Mouse (Mus musculus) CH12.LX (cell line): ENCODE measurements around the gene Fbxo44. TPM values are rescaled to one million over a fixed set of nuclear protein-coding genes. Genes with fewer than 3 reads are reported as not detected.

Experiments
- DNase-seq: peaks from one replicate; pipeline ENCODE4 v3.0.0-alpha.2; 2013; ENCODE audit errors: extremely low read depth
- H3K27ac ChIP-seq: 2 replicates; pipeline ENCODE4 v1.5.1; 2012; ENCODE audit warnings: low read depth, mild to moderate bottlenecking, control low read depth, moderate library complexity; ENCODE audit not compliant: insufficient read depth
- H3K27me3 ChIP-seq: replicated peaks from 2 replicates; pipeline ENCODE3; 2012; ENCODE audit warnings: inconsistent platforms
- H3K36me3 ChIP-seq, 2 experiments: replicated peaks in 1 of 2; 2 replicates each; pipeline versions ENCODE3 to v1.6.1; 2012; ENCODE audit warnings: inconsistent platforms in 1 of 2, low read length in 1 of 2, mild to moderate bottlenecking in 1 of 2, mixed read lengths in 1 of 2, moderate library complexity in 1 of 2; ENCODE audit not compliant: control insufficient read depth in 1 of 2, insufficient read depth in 1 of 2
- H3K4me1 ChIP-seq, 2 experiments: 2 replicates each; pipeline ENCODE4 v1.6.1; 2012; ENCODE audit warnings: inconsistent platforms in 1 of 2, moderate library complexity in 1 of 2; ENCODE audit not compliant: insufficient read depth in 2 of 2, control insufficient read depth in 1 of 2
- H3K4me2 ChIP-seq: 2 replicates; pipeline ENCODE4 v1.6.1; 2012; ENCODE audit warnings: low read depth, mild to moderate bottlenecking, control low read depth; ENCODE audit not compliant: poor library complexity, insufficient read depth, severe bottlenecking
- H3K4me3 ChIP-seq, 3 experiments: fragments of 150-350 bp in 1 of 3; sonication (generic) in 1 of 3; replicated peaks in 1 of 3; 2 replicates each; pipeline versions ENCODE3 to v1.5.1; 2011 to 2012; ENCODE audit warnings: low read depth in 2 of 3, low read length in 2 of 3, mild to moderate bottlenecking in 2 of 3, moderate library complexity in 2 of 3, control low read depth in 1 of 3, improper control_type of control experiment in 1 of 3, inconsistent platforms in 1 of 3, mixed read lengths in 1 of 3; ENCODE audit not compliant: poor library complexity in 1 of 3
- H3K79me2 ChIP-seq: replicated peaks from 2 replicates; pipeline ENCODE4 v1.6.1; 2012; ENCODE audit warnings: mild to moderate bottlenecking, moderate library complexity; ENCODE audit not compliant: control insufficient read depth, poor library complexity, insufficient read depth, severe bottlenecking; ENCODE audit errors: extremely low read depth
- H3K9ac ChIP-seq: 2 replicates; pipeline ENCODE4 v1.6.1; 2012; ENCODE audit warnings: low read depth, mild to moderate bottlenecking, control low read depth, moderate library complexity; ENCODE audit not compliant: insufficient read depth
- H3K9me3 ChIP-seq: replicated peaks from 2 replicates; pipeline ENCODE3; 2012; ENCODE audit warnings: low read length, inconsistent platforms, mixed read lengths
- BHLHE40 ChIP-seq: IDR thresholded peaks from 2 replicates; pipeline ENCODE4 v1.6.1; 2011; ENCODE audit warnings: mild to moderate bottlenecking, low read depth, low read length, improper control_type of control experiment
- CHD2 ChIP-seq: IDR thresholded peaks from 2 replicates; pipeline ENCODE4 v1.6.1; 2011; ENCODE audit warnings: low read length, improper control_type of control experiment
- CTCF ChIP-seq, 2 experiments: IDR thresholded peaks in 1 of 2; conservative IDR thresholded peaks in 1 of 2; 2 replicates each; pipeline ENCODE4 v1.5.1; 2011 to 2012; ENCODE audit warnings: low read depth in 2 of 2, low read length in 2 of 2, improper control_type of control experiment in 1 of 2, inconsistent platforms in 1 of 2, mild to moderate bottlenecking in 1 of 2, moderate library complexity in 1 of 2
- GABPA ChIP-seq: IDR thresholded peaks from 2 replicates; pipeline ENCODE4 v1.6.1; 2012; ENCODE audit warnings: low read depth, low read length, improper control_type of control experiment, inconsistent platforms; ENCODE audit not compliant: insufficient replicate concordance
- HCFC1 ChIP-seq: IDR thresholded peaks from 2 replicates; pipeline ENCODE4 v1.6.1; 2012; ENCODE audit warnings: low read depth, mild to moderate bottlenecking, inconsistent platforms, low read length, improper control_type of control experiment
- JUN ChIP-seq: IDR thresholded peaks from 2 replicates; pipeline ENCODE4 v1.6.1; 2011; ENCODE audit warnings: low read depth, mild to moderate bottlenecking, low read length, improper control_type of control experiment, moderate library complexity; ENCODE audit not compliant: insufficient read depth
- MAX ChIP-seq: IDR thresholded peaks from 2 replicates; pipeline ENCODE4 v1.6.1; 2011; ENCODE audit warnings: low read length, improper control_type of control experiment
- MAZ ChIP-seq: IDR thresholded peaks from 2 replicates; pipeline ENCODE4 v1.6.1; 2012; ENCODE audit warnings: low read depth, mild to moderate bottlenecking, inconsistent platforms, low read length, improper control_type of control experiment, moderate library complexity
- MEF2A ChIP-seq: IDR thresholded peaks from 2 replicates; pipeline ENCODE4 v1.6.1; 2014; ENCODE audit warnings: low read depth, mild to moderate bottlenecking, inconsistent platforms, low read length, improper control_type of control experiment, borderline replicate concordance
- MXI1 ChIP-seq: IDR thresholded peaks from 2 replicates; pipeline ENCODE4 v1.6.1; 2011; ENCODE audit warnings: mild to moderate bottlenecking, low read depth, low read length, improper control_type of control experiment
- NRF1 ChIP-seq: IDR thresholded peaks from 2 replicates; pipeline ENCODE4 v1.6.1; 2014; ENCODE audit warnings: low read depth, mild to moderate bottlenecking, inconsistent platforms, low read length, improper control_type of control experiment, moderate library complexity
- POLR2A ChIP-seq: IDR thresholded peaks from 2 replicates; pipeline ENCODE4 v1.6.1; 2011; ENCODE audit warnings: low read depth, mild to moderate bottlenecking, improper control_type of control experiment, low read length
- POLR2AphosphoS2 ChIP-seq: IDR thresholded peaks from 2 replicates; pipeline ENCODE4 v1.6.1; 2011; ENCODE audit warnings: low read depth, low read length, improper control_type of control experiment
- RCOR1 ChIP-seq: conservative IDR thresholded peaks from 2 replicates; pipeline ENCODE4 v1.6.1; 2012; ENCODE audit warnings: low read depth, mild to moderate bottlenecking, inconsistent platforms, low read length, improper control_type of control experiment
- SIN3A ChIP-seq: IDR thresholded peaks from 2 replicates; pipeline ENCODE4 v1.6.1; 2012; ENCODE audit warnings: low read length, improper control_type of control experiment, inconsistent platforms
- SMC3 ChIP-seq: IDR thresholded peaks from 2 replicates; pipeline ENCODE4 v1.6.1; 2011; ENCODE audit warnings: low read depth, low read length, improper control_type of control experiment
- TCF12 ChIP-seq: IDR thresholded peaks from 2 replicates; pipeline ENCODE4 v1.6.1; 2014; ENCODE audit warnings: low read depth, mild to moderate bottlenecking, inconsistent platforms, low read length, improper control_type of control experiment
- UBTF ChIP-seq: IDR thresholded peaks from 2 replicates; pipeline ENCODE4 v1.6.1; 2012; ENCODE audit warnings: low read depth, mild to moderate bottlenecking, inconsistent platforms, low read length, improper control_type of control experiment, moderate library complexity
- USF1 ChIP-seq: IDR thresholded peaks from 2 replicates; pipeline ENCODE4 v1.6.1; 2014; ENCODE audit warnings: low read depth, mild to moderate bottlenecking, inconsistent platforms, low read length, improper control_type of control experiment
- ZC3H11A ChIP-seq: IDR thresholded peaks from 2 replicates; pipeline ENCODE4 v1.6.1; 2012; ENCODE audit warnings: low read depth, mild to moderate bottlenecking, inconsistent platforms, low read length, improper control_type of control experiment
- ZNF384 ChIP-seq: IDR thresholded peaks from 2 replicates; pipeline ENCODE4 v1.6.1; 2012; ENCODE audit warnings: low read depth, low read length, improper control_type of control experiment, inconsistent platforms
- dilution Hi-C: fragments of 300-500 bp; cut with MboI; formaldehyde crosslinking; loops from 2 replicates; pipeline ENCODE4 v1.14.3; 2020; ENCODE audit warnings: low sequenced_read_pairs; ENCODE audit not compliant: extremely low pct_unique_long_range_greater_than_20kb, extremely low pct_ligation_motif_present
- in situ Hi-C: fragments of 300-500 bp; cut with MboI; formaldehyde crosslinking; loops from 3 replicates; pipeline ENCODE4 v1.14.3; 2019; ENCODE audit warnings: low sequenced_read_pairs, low pct_ligation_motif_present, low pct_unique_long_range_greater_than_20kb, mixed read lengths
- polyA plus RNA-seq: library from polyadenylated mRNA; unstranded; fragments of >175 nt; gene quantifications from 2 replicates; pipeline ENCODE4 v1.2.1, GENCODE M21; 2012; ENCODE audit warnings: low read depth; ENCODE audit not compliant: insufficient read length
- total RNA-seq, 2 experiments: library from RNA; depleted of rRNA; stranded (reverse); fragments of 300-350 nt in 1 of 2; fragments of >200 nt in 1 of 2; gene quantifications; 2 replicates each; pipeline ENCODE4 v1.2.3; 2012 to 2014

The Fbxo44 gene
- total and polyA plus RNA-seq, 3 experiments = 2.1 to 10.6 (median 2.8) TPM

GRCm38 (mm10) chr4:148128672-148129071 is 31.6 kb downstream of the Fbxo44 start:
- peaks cover 0 to 3% of the 10 kb centered on the region in 2 experiments; a peak in 2 of 4 replicates for H3K4me1 ChIP-seq
- peaks cover 4% of the 10 kb centered on the region for H3K9me3 ChIP-seq
- H3K9ac ChIP-seq = no peak overlapping the region
- in situ Hi-C loops = no loop called here
- peaks cover 88% of the 10 kb centered on the region for H3K27me3 ChIP-seq
- H3K27ac ChIP-seq = no peak overlapping the region
- H3K4me2 ChIP-seq = no peak overlapping the region
- dilution Hi-C loops = no loop called here
- no peaks in the 10 kb centered on the region for H3K79me2 ChIP-seq
- TF ChIP-seq USF1 (no peak), POLR2A (no peak), MEF2A (no peak), NRF1 (no peak), JUN (no peak), TCF12 (no peak), ZC3H11A (no peak), MAZ (no peak)
- no peaks in the 10 kb centered on the region for H3K36me3 ChIP-seq
- no peak for DNase-seq
- H3K4me3 ChIP-seq = no peak overlapping the region

GRCm38 (mm10) chr4:148128241-148128640 is 32.0 kb downstream of the Fbxo44 start:
- H3K9me3 ChIP-seq = peaks cover 4% of the 10 kb centered on the region
- H3K27ac ChIP-seq = no peak overlapping the region
- H3K4me2 ChIP-seq = no peak overlapping the region
- in situ Hi-C loops (no loop called here), dilution Hi-C loops (no loop called here)
- no peaks in the 10 kb centered on the region for H3K36me3 ChIP-seq
- H3K27me3 ChIP-seq = peaks cover 89% of the 10 kb centered on the region
- H3K4me3 ChIP-seq = no peak overlapping the region
- H3K79me2 ChIP-seq = no peaks in the 10 kb centered on the region
- no peak overlapping the region for H3K9ac ChIP-seq
- no peak for DNase-seq
- H3K4me1 ChIP-seq = peaks cover 0 to 3% of the 10 kb centered on the region in 2 experiments; a peak in 2 of 4 replicates
- TF ChIP-seq TCF12 (no peak), MAX (no peak), SIN3A (no peak), CTCF (conservative IDR thresholded peaks at IDR 0.05 in 1 of 2, IDR thresholded peaks at IDR 0.05 in 1 of 2; ENCODE audit: low read depth in 2 of 2, low read length in 2 of 2) (no peak), RCOR1 (no peak)
- TF ChIP-seq, all 38 proteins: peak for 0

- Histone ChIP-seq H3K27me3 (peaks cover 83% of the 10 kb centered on the region), H3K27ac (no peak overlapping the region)
- dilution Hi-C loops = no loop called here
Measured at GRCm38 (mm10) chr4:148122694-148123066, 37.6 kb downstream of the Fbxo44 start.

More at GRCm38 (mm10) chr4:148122694-148123066, 37.6 kb downstream of the Fbxo44 start:
- TF ChIP-seq RCOR1 (no peak), SMC3 (no peak), CHD2 (no peak), GABPA (no peak), MXI1 (no peak), HCFC1 (no peak), CTCF (conservative IDR thresholded peaks at IDR 0.05 in 1 of 2, IDR thresholded peaks at IDR 0.05 in 1 of 2; ENCODE audit: low read depth in 2 of 2, low read length in 2 of 2) (no peak), UBTF (no peak), ZC3H11A (no peak), ZNF384 (no peak), POLR2AphosphoS2 (no peak), BHLHE40 (no peak)
- TF ChIP-seq, all 38 proteins: peak for 0
- no peak for DNase-seq
- no peak overlapping the region for H3K4me2 ChIP-seq
- no peak overlapping the region for H3K4me3 ChIP-seq
- H3K9me3 ChIP-seq = peaks cover 4% of the 10 kb centered on the region
- H3K79me2 ChIP-seq = no peaks in the 10 kb centered on the region
- H3K36me3 ChIP-seq = no peaks in the 10 kb centered on the region
- no peak overlapping the region for H3K9ac ChIP-seq
- in situ Hi-C loops = no loop called here
- H3K4me1 ChIP-seq = no peaks in the 10 kb centered on the region
